Mouse (Mus musculus): ENCODE data around the gene Tut7.
"Not testable (repeated sequence)": the region's sequence is repeated elsewhere in the genome, so short reads cannot be mapped to it uniquely, and the experiment has no call there.

DNA sequence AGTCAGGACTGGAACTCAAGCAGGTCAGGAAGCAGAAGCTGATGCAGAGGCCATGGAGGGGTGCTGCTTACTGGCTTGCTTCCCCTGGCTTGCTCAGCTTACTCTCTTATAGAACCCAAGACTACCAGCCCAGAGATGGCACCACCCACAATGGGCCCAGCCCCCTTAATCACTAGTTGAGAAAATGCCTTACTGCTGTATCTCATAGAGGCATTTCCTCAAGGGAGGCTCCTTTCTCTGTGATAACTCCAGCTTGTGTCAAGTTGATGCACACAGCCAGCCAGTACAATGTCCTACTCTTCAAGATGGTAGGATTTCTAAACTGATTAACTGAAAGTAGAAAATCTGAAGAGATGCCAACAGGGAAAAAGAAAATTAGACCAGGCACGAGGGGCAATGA is 100.9 kb downstream of the Tut7 start:
- TF ChIP-seq CTCF, EP300 (IDR thresholded peaks at IDR 0.05): not testable (repeated sequence)

Data from lung, postnatal 0 days (tissue).